Mouse (Mus musculus): Measurements from ENCODE around the gene Kcna6. TPM values are rescaled to one million over a fixed set of nuclear protein-coding genes. Genes with fewer than 3 reads are reported as not detected.

Gene Kcna6
- not detected for polyA plus RNA-seq (2017; shearing (Covaris generic))

GRCm38 (mm10) chr6:126740211-126741142, at the start of gene Kcna6:
Gene Kcna6, minus strand, starts transcription at chr6:126740674.

Other genes starting within 250 kb of the Kcna6 start
- gene Kcna5, start 205.3 kb downstream of the Kcna6 start, polyA plus RNA-seq (2017; shearing (Covaris generic)) = not detected
- under 1 TPM in 1 of 2 experiments, not detected in 1; 0.53 TPM for gene Kcna1, start 94.3 kb downstream of the Kcna6 start, polyA plus RNA-seq (2017; shearing (Covaris generic))
- 100 to 1,000 TPM; 138 to 140 TPM for gene Ndufa9, start 108.5 kb upstream of the Kcna6 start, polyA plus RNA-seq (2017; shearing (Covaris generic))
- gene Akap3, start 112.4 kb upstream of the Kcna6 start, polyA plus RNA-seq (2017; shearing (Covaris generic)) = under 1 TPM; 0.05 to 0.40 TPM
- gene Dyrk4, start 181.2 kb upstream of the Kcna6 start, polyA plus RNA-seq (2017; shearing (Covaris generic)) = under 1 TPM; 0.20 to 0.50 TPM
- gene Rad51ap1, start 198.9 kb upstream of the Kcna6 start, polyA plus RNA-seq (2017; shearing (Covaris generic)) = 10 to 100 TPM in 1 of 2 experiments, 1 to 10 TPM in 1; 2.5 to 11.4 TPM
- 10 to 100 TPM; 13.5 to 20.9 TPM for gene D6Wsu163e, start 199.3 kb upstream of the Kcna6 start, polyA plus RNA-seq (2017; shearing (Covaris generic))

Data from inflammation-experienced regulatory T-cells (primary cell).